Mouse (Mus musculus): ENCODE measurements around the gene Vamp3.

Vamp3 gene

DNA sequence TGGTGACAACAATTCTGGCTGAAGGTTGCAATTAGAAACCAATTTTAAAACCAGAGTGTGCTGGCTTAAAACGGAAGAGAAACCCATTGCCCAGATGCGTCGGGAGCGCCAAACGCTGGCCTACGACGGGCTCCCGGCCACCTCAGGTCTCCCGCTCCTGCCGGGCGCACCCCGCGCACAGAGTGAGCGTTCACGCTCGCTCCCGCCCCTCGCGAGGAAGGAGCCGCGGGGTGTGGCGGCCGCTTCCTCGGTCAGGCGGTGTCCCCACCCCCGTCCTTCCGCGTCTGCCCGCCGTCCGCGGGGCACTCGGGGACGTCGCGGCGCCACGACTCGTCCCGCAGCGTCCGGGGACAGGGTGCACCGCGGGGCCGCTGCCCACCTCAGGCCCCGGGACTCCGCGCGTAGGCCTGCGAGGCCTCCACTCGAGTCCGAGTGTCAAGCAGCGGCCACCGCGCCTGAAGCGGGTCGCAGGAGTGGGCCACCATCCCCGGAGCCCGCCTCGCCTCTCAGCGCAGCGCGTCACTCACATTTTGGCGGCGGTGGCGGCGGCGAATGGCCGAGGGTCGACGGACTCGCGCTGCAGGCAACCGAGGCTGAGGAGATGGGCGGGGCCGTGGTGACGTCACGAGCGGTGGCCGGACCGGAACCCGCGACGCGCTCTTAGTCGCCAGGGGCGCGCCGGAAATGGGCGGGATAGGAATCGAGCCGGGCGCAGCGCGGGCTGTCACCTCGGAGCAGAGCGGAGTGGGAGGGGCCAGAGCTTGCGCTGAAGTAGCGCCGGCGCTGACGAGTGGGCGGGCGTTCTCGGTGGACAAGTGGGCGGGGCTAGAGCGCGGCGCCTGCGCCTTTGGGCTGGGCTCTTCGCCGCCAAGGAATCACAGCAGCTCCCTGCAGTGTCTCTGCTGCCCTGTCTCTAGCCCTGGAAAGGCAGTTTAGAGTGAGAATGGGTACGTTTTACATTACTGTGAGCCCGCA is at the start of gene Vamp3:
TSS of gene Vamp3 (minus strand) at position 617 of the 975 bp plus-strand sequence.
- peak; percentile 99 to 100 for DNase-seq

DNA sequence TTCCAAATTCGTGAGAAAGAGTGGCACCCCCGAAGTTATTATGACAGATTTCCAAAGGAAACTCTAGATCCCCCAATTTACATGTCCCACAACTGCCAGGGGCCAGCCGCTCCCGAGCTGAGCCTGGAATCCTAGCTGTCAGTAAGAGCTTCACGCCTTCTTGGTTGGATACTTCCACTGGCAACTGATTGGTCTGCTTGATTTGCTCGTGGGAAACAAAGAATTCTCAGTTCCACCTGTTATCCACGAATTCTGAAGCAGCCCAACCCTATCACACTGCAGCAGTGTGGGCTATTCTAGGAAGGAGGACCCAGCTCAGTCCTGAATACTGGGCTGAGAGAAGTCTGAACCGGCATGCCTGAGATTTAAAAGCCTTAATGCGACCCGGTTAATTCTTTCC is 48.7 kb upstream of the Vamp3 start:
- DNase-seq, result no peak

DNA sequence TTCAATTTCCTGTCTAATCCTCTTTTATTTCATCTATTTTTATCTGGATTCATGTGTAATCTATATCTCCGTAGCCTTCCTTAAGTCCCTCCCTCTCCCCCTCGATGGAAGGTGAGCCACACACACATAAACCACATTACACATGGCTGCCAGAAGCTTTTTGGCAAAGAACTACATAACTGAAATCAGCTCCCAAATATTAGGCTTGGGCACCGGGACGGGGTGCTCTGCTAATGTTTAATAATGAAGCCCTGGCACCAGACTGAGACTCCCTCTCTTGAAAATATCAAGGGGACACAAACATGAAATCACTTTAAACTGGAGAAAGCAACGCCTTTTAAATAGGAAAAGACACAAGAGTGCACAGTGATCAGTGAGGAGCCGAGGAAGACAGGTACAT is 48.1 kb upstream of the Vamp3 start:
- DNase-seq, result no peak

DNA sequence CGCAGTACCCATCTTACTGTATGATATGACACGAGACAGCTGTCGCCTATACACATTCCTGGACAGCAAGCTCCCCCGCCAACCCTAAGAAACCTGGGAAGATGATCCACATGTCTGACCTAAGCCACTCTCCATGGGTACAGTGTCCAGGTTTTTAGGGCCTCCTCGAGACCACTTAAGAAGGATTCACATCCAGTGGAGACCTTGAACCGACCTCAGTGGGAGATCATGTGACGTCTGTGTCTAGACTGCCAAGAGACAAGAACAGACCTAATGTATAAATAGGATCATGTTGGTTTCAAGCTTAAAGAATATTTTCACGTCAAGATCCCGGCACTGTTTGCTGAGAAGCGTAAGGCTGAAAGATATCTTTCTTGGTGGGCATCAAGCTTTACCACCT is 46.4 kb upstream of the Vamp3 start:
- no peak for DNase-seq

- no peak for DNase-seq
These were observed 45.9 kb upstream of the Vamp3 start for GRCm38 (mm10) chr4:151103646-151104045.

DNA sequence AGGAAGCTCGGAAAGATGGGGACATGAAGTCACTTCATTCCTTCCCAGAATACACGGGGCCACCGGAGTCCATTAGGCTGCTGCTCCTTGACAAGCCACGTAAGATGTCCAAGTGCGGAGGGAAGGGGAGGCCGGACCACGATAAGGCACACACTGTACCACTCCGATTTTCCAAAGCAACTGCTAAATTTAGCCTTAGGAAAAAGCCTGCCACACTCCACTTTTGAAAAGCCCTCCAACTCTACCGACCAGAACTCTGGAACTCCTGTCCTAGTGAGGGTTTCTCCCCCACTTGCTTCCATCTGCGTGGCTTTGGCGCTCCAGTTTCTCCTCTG is 39.3 kb upstream of the Vamp3 start:
- DNase-seq, result no peak

DNA sequence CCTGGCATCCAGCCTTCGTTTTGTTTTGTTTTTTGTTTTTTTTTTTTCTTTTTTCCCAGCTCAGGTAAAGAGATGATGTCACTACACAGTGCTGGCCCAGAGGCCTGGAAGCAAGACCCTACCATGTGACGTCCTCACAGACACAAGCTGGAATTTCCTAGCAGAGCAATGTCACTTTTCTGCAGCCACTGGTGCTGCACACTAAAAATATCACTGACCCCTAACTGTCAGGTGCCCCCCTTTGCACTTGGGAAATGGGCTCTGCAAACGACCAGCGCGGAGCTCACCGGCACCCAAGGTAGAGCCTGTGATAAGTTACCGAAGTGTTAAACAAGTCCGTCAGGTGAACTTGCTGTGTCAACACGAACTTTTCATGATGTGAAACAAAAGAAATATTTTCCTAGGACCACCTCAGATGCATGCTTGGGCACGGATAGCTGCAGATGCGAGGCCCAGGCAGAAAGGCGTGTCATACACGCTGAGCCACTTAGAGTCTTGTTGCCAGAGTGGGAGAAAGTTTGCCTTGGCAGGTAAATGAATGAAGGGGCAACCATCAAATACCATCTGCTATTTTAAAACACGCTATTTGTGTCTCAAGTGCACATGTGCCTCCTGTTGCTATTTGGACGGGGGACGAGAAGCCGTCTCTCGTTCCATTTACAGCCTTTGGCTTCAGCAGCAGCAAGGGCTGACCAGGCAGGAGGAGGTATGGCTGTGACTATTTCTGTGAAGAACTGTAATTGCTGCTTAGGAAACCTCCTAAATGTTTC is 38.8 kb upstream of the Vamp3 start:
- DNase-seq, result no peak

- peak; percentile 49 to 68 for DNase-seq
These were observed 37.4 kb upstream of the Vamp3 start for GRCm38 (mm10) chr4:151095207-151095606.

DNA sequence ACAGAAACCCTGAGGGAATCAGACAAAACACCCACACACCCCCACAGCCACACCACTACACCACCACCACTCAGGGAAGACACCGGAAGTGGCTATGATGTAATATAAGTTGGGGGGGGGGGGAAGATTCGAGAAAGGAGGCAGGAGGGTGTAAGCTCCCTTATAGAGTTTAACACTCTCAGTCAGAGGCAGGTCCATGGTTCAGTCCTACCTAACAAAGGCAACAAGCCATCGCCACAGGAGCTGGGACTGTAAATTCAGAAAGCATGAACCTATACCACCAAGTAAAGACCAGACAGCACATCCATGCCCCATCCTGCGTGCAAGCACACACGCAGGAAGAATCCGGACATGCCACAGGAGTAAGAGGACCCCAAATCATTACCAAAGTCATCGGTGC is 31.5 kb upstream of the Vamp3 start, which contains the start of gene Gm13090:
TSS of gene Gm13090 (plus strand) at position 301 of the 400 bp plus-strand sequence.
- no peak for DNase-seq

- no peak for DNase-seq
These were observed 31.1 kb upstream of the Vamp3 start for GRCm38 (mm10) chr4:151088819-151089218.

DNA sequence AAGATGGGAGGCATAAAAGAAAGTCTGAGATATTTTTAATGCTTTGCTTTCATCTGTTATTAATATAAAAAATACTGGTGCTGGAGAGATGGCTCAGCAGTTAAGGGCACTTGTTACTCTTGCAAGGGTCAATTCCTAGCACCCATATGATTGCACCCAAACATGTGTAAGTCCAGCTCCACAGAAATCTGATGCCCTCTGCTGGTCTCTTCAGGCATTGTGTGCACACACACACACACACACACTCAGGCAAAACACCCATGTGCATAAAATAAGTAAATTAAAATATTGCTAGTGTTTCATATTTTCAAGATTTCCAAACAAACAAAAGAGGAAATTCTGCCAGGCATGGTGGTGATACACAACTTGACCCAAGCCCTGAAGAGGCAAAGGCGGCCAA is 29.6 kb upstream of the Vamp3 start:
- DNase-seq, result no peak

GRCm38 (mm10) chr4:151083027-151083426 is 25.3 kb upstream of the Vamp3 start:
- DNase-seq, result no peak

DNA sequence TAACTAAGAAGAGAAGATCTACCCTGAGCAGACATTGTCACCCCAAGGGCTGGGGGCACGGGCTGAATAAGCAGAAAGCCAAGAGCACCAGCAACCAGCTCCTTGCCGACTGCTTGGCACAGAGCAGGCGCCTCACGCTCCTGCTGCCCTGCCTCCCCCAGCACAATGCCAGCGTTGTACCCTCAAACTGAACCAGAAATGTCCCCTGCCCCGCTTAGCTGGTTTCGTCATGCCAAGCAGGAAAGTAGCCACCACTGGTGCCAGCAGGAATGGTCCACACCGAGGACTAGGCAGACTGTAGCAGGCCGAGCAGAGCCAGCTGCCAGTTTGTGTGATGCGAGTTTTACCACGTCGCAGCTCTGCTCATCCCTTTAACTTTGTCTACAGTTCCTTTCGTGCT is 24.2 kb upstream of the Vamp3 start:
- no peak for DNase-seq

GRCm38 (mm10) chr4:151081355-151081754 is 23.6 kb upstream of the Vamp3 start:
- no peak for DNase-seq

DNA sequence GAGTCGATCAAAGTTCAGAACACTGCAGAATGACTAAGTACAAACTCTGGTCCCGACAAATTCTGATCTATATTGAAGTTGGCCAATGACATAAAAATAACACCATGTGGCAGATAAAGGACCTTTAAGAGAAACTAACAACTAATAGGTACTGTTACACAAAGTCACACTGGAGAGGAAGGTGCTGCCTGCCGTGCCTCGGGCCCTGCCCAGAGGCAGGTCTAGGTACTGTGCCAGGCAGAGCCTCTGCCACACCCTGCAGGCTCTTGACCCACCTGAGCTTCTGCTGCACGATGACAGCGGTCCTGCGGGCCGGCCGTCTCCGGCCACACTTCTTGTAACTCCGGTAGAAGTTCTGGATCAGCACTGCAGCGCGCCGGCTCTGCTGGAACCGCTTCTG is 17.1 kb upstream of the Vamp3 start:
- no peak for DNase-seq

DNA sequence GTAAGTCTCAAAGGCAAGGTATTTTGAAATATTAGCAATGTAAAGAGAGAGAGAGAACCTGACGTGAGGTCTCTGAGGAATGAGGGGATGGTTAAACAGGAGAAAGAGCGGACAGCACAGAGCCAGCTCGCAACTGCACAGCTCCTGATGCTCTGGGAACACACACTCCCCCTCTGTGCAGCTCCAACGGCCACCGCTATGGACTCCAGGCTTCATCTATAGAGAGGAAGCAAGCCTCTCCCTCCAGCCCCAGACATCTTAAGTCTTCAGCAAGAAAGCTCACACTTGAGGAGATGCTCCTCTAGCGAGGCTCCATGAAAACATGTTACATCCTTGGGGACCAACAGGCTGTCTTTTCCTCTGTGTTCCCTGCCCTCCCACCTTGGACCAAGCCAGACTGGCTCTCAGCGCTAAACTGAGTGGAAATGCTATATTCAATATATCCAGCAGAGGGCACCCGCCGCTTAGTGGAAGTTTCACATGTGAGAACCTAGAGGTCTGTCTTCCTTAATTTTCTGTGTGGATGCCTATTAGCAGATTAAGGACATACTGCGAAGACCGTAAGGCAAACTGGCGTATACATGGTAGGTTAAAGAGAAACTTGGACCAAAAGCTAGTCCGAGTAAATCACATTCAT is 15.5 kb upstream of the Vamp3 start:
- DNase-seq, result peak; percentile 71 to 86

GRCm38 (mm10) chr4:151070962-151071361 is 13.2 kb upstream of the Vamp3 start:
- no peak for DNase-seq

- DNase-seq, result no peak
These were observed 11.0 kb upstream of the Vamp3 start for GRCm38 (mm10) chr4:151068751-151069150.

GRCm38 (mm10) chr4:151059566-151059965 is 1.8 kb upstream of the Vamp3 start:
- no peak for DNase-seq

GRCm38 (mm10) chr4:151058634-151059033 is 871 bp upstream of the Vamp3 start:
- DNase-seq, result no peak

GRCm38 (mm10) chr4:151051162-151051561 is 6.6 kb downstream of the Vamp3 start:
- no peak for DNase-seq

DNA sequence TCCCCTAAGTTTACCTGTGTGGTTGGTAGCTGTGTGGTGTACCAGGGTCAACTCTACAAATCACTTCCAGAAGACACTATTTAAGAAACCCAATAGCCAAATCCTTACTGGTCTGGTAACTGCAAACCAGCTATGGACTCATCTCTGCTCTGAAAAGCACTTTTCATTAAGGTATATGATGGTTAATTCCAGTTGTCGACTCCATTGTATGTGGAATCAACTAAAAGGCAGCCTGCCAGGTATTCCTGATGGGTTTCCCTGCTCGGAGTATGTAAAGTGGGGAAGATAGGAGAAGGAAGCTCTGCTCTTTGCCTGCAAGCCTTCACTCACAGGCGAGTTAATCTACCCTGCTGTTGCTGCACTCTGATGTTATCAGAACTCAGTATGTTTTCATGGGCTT is 11.2 kb downstream of the Vamp3 start:
- DNase-seq, result no peak

GRCm38 (mm10) chr4:151044944-151045570 is 12.7 kb downstream of the Vamp3 start:
- peak in 1 of 2 experiments; percentile 70 for DNase-seq

All from kidney, postnatal 36 days (tissue).